Mouse (Mus musculus): Measurements from ENCODE around the gene Serpina16.
"Not testable (repeated sequence)": the region's sequence is repeated elsewhere in the genome, so short reads cannot be mapped to it uniquely, and the experiment has no call there.

Serpina16 gene

GRCm38 (mm10) chr12:103676039-103676438 is at the start of gene Serpina16:
Gene Serpina16, minus strand, starts transcription at chr12:103676139.
- DNase-seq (ENCODE audit: low spot score) = no peak

- DNase-seq (ENCODE audit: low spot score) = no peak
Measured at GRCm38 (mm10) chr12:103711537-103711936, 35.6 kb upstream of the Serpina16 start.

DNA sequence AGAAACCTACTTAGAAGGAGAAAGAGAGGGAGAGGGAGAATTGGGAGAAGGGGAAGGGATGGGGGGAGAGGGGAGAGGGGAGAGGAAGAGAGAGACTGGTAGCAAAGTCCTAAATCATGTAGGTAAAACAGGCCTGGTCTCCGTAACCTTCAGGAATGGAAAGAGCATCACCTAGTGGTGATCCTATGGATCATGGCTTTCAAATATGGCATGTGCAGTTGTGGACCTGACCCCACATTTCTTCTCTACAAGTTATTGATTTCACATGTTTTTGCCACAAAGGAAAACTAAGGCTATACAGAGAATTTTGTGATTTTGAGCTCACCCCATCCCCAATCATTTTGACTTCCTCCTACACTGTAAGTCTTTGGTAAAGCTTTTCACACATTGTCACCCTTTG is 34.5 kb upstream of the Serpina16 start:
- DNase-seq (ENCODE audit: low spot score) = no peak

- DNase-seq (ENCODE audit: low spot score) = no peak
Measured at GRCm38 (mm10) chr12:103706113-103706512, 30.2 kb upstream of the Serpina16 start.

- DNase-seq (ENCODE audit: low spot score) = no peak
Measured at GRCm38 (mm10) chr12:103705547-103705946, 29.6 kb upstream of the Serpina16 start.

DNA sequence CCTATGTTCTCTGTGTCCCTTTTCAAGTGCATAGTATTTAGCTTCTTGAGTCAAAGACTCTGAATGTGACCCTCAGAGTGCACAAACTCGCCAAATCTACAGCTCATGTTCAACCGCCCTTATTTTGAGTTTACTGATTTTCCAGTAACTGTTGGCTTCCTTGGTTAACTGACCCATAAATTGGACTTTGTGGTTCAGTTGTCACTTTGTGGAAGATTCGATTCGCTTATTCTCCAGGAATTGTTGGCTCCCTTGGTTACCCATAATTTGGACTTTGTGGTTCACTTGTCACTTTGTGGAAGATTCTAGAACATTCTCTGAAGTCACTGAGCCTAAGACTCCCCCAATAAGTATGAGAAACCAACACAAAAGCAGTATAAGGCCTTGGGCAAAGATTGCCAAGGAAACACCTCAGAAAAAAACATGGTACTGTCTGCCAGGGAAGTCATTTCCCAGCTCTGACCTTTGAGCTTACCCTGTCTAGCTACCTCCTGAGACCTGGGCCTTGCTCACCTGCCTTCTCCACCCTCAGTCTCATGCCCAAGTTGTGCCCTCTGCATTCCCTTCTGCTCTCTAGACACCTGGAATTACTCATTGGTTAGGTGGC is 24.3 kb upstream of the Serpina16 start:
- DNase-seq (ENCODE audit: low spot score) = no peak

- DNase-seq (ENCODE audit: low spot score) = no peak
Measured at GRCm38 (mm10) chr12:103695429-103695828, 19.5 kb upstream of the Serpina16 start, which contains the start of gene Serpina1f. Gene Serpina1f, minus strand, starts transcription at chr12:103695529.

DNA sequence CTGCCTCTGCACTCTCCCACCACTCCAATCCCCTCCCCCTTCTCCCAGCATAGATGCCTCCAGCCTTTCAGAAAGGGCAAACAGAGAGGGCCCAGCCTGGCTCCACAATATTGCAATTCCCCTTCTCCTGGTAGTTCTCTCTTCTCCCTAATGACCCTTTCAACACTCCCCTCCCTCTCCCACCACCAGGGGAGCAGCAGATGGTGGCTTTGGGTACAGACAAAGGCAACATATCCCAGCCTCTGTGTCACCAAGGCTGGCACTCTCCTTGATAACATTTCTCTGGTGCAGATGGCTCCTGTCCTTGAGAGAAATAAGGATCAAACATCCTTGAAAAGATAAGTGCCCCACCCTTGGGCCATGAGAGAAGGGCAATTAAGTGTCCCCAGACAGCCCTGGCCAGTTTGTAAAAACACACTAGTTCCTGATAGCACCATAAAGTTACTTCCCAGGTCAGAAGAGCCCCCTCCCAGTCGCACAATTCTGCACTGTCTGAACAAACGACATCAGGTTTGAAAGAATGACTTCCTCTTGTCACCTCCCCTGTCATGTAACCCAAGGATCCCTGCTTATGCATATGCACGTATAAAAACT is 12.4 kb upstream of the Serpina16 start:
- DNase-seq (ENCODE audit: low spot score) = no peak

DNA sequence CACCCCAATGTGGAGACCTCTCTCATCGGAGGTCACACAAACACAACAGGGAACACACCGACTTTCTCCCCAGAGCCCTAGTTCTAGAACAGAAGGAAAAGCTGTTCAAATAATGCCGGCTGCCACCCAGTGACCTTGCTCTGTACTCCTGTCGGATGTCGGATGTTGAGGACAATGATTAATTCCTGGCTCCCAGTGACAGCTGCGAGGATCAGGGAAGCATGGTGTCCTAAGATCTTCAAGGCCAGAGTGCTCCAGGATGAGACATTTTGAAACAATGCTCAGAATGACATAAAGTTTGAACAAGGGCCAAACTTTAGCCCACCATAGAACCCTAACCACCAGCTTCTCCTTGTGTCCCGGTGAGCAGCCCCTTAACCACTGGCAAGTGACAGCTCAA is 11.1 kb upstream of the Serpina16 start:
- no peak for DNase-seq (ENCODE audit: low spot score)

DNA sequence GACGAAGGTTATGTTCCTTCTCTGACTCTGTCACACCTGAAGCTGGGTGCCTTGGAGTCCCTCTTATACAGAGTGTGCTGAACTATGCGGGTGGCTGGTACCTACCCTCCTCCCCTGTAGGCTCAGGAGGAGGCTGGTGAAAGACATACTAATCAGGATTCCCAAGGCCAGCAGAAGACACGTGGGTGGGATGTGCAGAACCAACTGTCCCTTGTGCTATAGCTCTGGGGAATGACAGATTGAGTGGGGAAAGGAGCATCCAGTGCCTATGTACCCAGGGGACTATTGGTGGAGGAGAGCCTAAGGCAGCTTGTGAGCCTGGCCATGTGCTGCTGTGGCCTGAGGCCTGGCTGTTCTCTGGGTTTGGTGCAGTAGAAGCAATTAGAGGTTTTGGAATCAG is 10.1 kb upstream of the Serpina16 start:
- no peak for DNase-seq (ENCODE audit: low spot score)

DNA sequence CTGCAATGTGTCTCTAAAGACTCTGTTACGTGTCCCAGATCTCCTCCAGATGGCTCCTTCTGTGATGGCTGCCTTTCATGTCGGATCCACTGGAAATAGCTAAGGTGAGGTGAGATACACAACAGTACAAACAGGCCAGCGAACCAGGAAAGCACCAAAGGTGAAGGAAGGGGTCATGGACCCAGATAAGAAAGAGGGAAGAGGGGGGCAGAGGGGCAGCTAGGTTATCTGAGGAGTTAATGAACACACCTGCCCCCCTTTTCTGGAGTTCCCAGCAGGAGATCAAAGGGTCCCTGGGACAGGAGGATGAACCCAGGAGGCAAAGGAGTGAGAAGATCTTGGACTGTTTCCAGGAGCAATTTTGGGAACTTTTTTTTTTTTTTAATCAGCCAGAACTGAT is 9.4 kb upstream of the Serpina16 start:
- DNase-seq (ENCODE audit: low spot score) = no peak

GRCm38 (mm10) chr12:103683775-103684174 is 7.8 kb upstream of the Serpina16 start:
- no peak for DNase-seq (ENCODE audit: low spot score)

GRCm38 (mm10) chr12:103681739-103682138 is 5.8 kb upstream of the Serpina16 start:
- no peak for DNase-seq (ENCODE audit: low spot score)

DNA sequence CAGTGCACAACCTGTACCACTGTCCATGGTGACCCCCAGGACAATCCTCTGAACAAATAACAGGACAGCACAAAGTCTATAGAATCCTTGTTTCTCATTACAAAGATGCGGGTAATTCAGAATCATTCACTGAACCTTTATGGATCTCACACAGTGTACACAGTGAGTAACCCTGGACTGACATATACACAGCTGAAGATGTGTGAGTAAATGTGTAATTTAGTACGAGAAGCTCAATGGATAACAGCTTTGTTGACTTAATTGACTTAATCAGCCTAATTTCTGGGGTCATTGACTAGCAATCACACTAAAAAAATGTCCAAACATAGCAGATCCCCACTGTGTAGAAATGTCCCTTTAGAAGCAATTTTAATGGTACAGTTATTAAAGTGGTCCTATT is 5.2 kb upstream of the Serpina16 start:
- no peak for DNase-seq (ENCODE audit: low spot score)

GRCm38 (mm10) chr12:103679853-103680252 is 3.9 kb upstream of the Serpina16 start:
- not testable (repeated sequence) for DNase-seq (ENCODE audit: low spot score)

GRCm38 (mm10) chr12:103673179-103673578 is 2.8 kb downstream of the Serpina16 start:
- no peak for DNase-seq (ENCODE audit: low spot score)

- no peak for DNase-seq (ENCODE audit: low spot score)
Measured at GRCm38 (mm10) chr12:103671483-103671882, 4.5 kb downstream of the Serpina16 start.

DNA sequence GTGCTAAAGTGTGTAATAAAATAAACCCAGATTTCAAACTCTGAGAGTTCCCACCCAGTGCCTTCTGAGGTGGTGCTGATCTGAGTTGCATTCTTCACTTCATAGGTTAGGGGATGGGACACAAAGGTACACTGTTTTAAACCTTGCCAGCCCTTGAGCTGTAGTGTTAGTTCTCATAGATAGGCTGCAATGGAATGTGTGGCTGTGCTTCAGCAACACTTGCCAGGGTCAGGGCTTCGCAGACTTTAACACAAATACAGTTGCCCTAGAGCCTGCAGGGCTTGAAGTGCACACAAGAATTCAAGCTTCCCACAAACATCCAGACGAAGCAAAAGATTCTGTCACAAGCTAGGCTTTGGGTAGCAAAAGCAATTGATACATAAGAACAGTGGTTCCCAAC is 5.0 kb downstream of the Serpina16 start:
- DNase-seq (ENCODE audit: low spot score) = no peak

DNA sequence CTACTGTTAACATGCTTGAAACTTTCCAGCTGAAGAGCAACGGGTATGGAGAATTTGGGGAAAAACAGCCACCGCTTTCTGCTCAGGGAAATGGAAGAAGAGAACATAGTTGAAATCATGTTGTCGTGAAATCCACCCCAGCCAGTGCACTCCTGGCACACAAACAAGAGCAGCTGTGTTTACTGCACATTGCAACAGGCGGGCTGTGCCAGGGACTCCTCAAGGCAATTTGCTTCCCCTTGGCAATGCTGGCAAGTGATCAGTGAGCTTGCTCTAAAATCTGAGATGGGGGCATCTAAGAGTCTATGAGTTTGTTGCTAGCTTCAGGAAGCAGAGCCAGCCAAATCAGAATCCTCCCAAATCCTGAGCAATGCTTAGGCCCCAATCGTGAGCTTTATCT is 5.6 kb downstream of the Serpina16 start:
- DNase-seq (ENCODE audit: low spot score) = no peak

- DNase-seq (ENCODE audit: low spot score) = no peak
Measured at GRCm38 (mm10) chr12:103665286-103665685, 10.7 kb downstream of the Serpina16 start.

GRCm38 (mm10) chr12:103662053-103662452 is 13.9 kb downstream of the Serpina16 start:
- not testable (repeated sequence) for DNase-seq (ENCODE audit: low spot score)

- no peak for DNase-seq (ENCODE audit: low spot score)
Measured at GRCm38 (mm10) chr12:103660076-103660475, 15.9 kb downstream of the Serpina16 start.

DNA sequence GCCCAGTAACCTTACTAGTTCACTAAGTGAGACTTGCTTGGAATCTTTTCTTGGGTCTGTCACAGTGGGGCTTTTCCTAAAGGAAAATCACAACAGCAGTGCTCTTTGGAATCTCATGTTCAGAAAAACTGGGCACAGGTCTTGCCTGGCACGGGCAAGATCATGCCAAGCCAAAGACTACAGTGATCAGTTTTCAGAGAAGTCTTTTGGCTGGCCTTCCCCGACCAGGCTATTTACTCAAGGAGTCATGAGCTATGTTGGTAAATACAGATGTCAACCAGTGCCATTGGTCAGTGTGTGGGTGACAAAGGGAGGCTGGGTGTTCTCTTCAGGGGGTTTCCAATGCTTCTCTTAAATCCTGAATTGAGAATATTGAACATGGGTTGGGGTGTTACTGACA is 16.8 kb downstream of the Serpina16 start:
- no peak for DNase-seq (ENCODE audit: low spot score)

- no peak for DNase-seq (ENCODE audit: low spot score)
Measured at GRCm38 (mm10) chr12:103657991-103658390, 17.9 kb downstream of the Serpina16 start.

Data from urinary bladder, postnatal 25 days (tissue).